Mouse (Mus musculus): ENCODE data around the gene Vmn1r123. TPM values are rescaled to one million over a fixed set of nuclear protein-coding genes. Genes with fewer than 3 reads are reported as not detected.
"Not testable (repeated sequence)": the region's sequence is repeated elsewhere in the genome, so short reads cannot be mapped to it uniquely, and the experiment has no call there.

Vmn1r123 gene
- polyA plus RNA-seq (2014; fragmentation: Nextera tagmentation; extraction: Ambion mirVana): not detected in 2 replicates

- WGBS: 17% methylated on average over 1 of the region's 3 CpGs
- H3K9me3 ChIP-seq (ENCODE audit: control insufficient read depth, low read length); DNase-seq (ENCODE audit: low spot score, missing footprints); H3K9ac ChIP-seq (ENCODE audit: low read length); H3K36me3 ChIP-seq (ENCODE audit: control insufficient read depth, insufficient read depth, low read length); ATAC-seq (ENCODE audit: low FRiP score); H3K4me1 ChIP-seq (ENCODE audit: control insufficient read depth, insufficient read depth, low read length); H3K27ac ChIP-seq (ENCODE audit: low read depth, low read length); H3K4me2 ChIP-seq; H3K27me3 ChIP-seq (ENCODE audit: control insufficient read depth, insufficient read depth, low read length); H3K4me3 ChIP-seq (ENCODE audit: low read depth, low read length): not testable (repeated sequence)
Measured at GRCm38 (mm10) chr7:21161885-21162284, at the start of gene Vmn1r123. Gene Vmn1r123, plus strand, starts transcription at chr7:21162185.

GRCm38 (mm10) chr7:21134028-21134427 is 28.0 kb upstream of the Vmn1r123 start, which contains the start of gene Vmn1r122:
Gene Vmn1r122, minus strand, starts transcription at chr7:21134128.
- not testable (repeated sequence) for H3K27me3 ChIP-seq (ENCODE audit: control insufficient read depth, insufficient read depth, low read length); H3K9me3 ChIP-seq (ENCODE audit: control insufficient read depth, low read length); H3K9ac ChIP-seq (ENCODE audit: low read length); H3K27ac ChIP-seq (ENCODE audit: low read depth, low read length); DNase-seq (ENCODE audit: low spot score, missing footprints); H3K4me1 ChIP-seq (ENCODE audit: control insufficient read depth, insufficient read depth, low read length); H3K4me2 ChIP-seq; H3K36me3 ChIP-seq (ENCODE audit: control insufficient read depth, insufficient read depth, low read length); ATAC-seq (ENCODE audit: low FRiP score); H3K4me3 ChIP-seq (ENCODE audit: low read depth, low read length)
- 56% methylated on average over 2 of the region's 3 CpGs for WGBS

- H3K9ac ChIP-seq (ENCODE audit: low read length); H3K27ac ChIP-seq (ENCODE audit: low read depth, low read length); H3K4me2 ChIP-seq; H3K9me3 ChIP-seq (ENCODE audit: control insufficient read depth, low read length); H3K36me3 ChIP-seq (ENCODE audit: control insufficient read depth, insufficient read depth, low read length); DNase-seq (ENCODE audit: low spot score, missing footprints); H3K4me1 ChIP-seq (ENCODE audit: control insufficient read depth, insufficient read depth, low read length); ATAC-seq (ENCODE audit: low FRiP score); H3K4me3 ChIP-seq (ENCODE audit: low read depth, low read length); H3K27me3 ChIP-seq (ENCODE audit: control insufficient read depth, insufficient read depth, low read length): not testable (repeated sequence)
- WGBS: 25% methylated on average over 1 of the region's 2 CpGs
Measured at GRCm38 (mm10) chr7:21190323-21190722, 28.3 kb downstream of the Vmn1r123 start, which contains the start of gene Gm5157. Gene Gm5157, minus strand, starts transcription at chr7:21190423.

Other genes with a start within 250 kb of the Vmn1r123 start
- gene Vmn1r118, start 249.8 kb upstream of the Vmn1r123 start, polyA plus RNA-seq (2014; fragmentation: Nextera tagmentation; extraction: Ambion mirVana): not detected in 2 replicates
- gene Vmn1r119, start 149.7 kb upstream of the Vmn1r123 start, polyA plus RNA-seq (2014; fragmentation: Nextera tagmentation; extraction: Ambion mirVana): not detected in 2 replicates
- gene Vmn1r120, start 108.4 kb upstream of the Vmn1r123 start, polyA plus RNA-seq (2014; fragmentation: Nextera tagmentation; extraction: Ambion mirVana): not detected in 2 replicates
- not detected in 2 replicates for gene Vmn1r121, start 63.7 kb upstream of the Vmn1r123 start, polyA plus RNA-seq (2014; fragmentation: Nextera tagmentation; extraction: Ambion mirVana)
- not detected in 2 replicates for gene Vmn1r122, start 28.1 kb upstream of the Vmn1r123 start, polyA plus RNA-seq (2014; fragmentation: Nextera tagmentation; extraction: Ambion mirVana)
- gene Gm5157, start 28.2 kb downstream of the Vmn1r123 start, polyA plus RNA-seq (2014; fragmentation: Nextera tagmentation; extraction: Ambion mirVana): not detected in 2 replicates
- gene Vmn1r124, start 98.4 kb downstream of the Vmn1r123 start, polyA plus RNA-seq (2014; fragmentation: Nextera tagmentation; extraction: Ambion mirVana): not detected in 2 replicates
- gene Vmn1r125, start 110.0 kb downstream of the Vmn1r123 start, polyA plus RNA-seq (2014; fragmentation: Nextera tagmentation; extraction: Ambion mirVana): not detected in 2 replicates
- not detected in 2 replicates for gene Vmn1r126, start 139.3 kb downstream of the Vmn1r123 start, polyA plus RNA-seq (2014; fragmentation: Nextera tagmentation; extraction: Ambion mirVana)
- gene Vmn1r127, start 157.7 kb downstream of the Vmn1r123 start, polyA plus RNA-seq (2014; fragmentation: Nextera tagmentation; extraction: Ambion mirVana): not detected in 2 replicates
- gene Vmn1r128, start 187.2 kb downstream of the Vmn1r123 start, polyA plus RNA-seq (2014; fragmentation: Nextera tagmentation; extraction: Ambion mirVana): not detected in 2 replicates
- gene Vmn1r129, start 199.1 kb downstream of the Vmn1r123 start, polyA plus RNA-seq (2014; fragmentation: Nextera tagmentation; extraction: Ambion mirVana): not detected in 2 replicates